Mouse (Mus musculus): ENCODE measurements around the gene Spindoc. TPM values are rescaled to one million over a fixed set of nuclear protein-coding genes. Genes with fewer than 3 reads are reported as not detected.

Gene Spindoc
- polyA plus RNA-seq, 1 experiment from 2014 or later: 41.9 TPM

GRCm38 (mm10) chr19:7340780-7341475, 41.9 kb downstream of the Spindoc start:
- no peaks in the 10 kb centered on the region for H3K9me3 ChIP-seq
- peak overlapping the region; percentile 95 for H3K9ac ChIP-seq
- no peaks in the 10 kb centered on the region for H3K27me3 ChIP-seq
- peak overlapping the region; percentile 79 for H3K4me3 ChIP-seq (replicated peaks)
- H3K27ac ChIP-seq: peak overlapping the region; percentile 90
- H3K4me1 ChIP-seq: peaks cover 43% of the 10 kb centered on the region
- H3K4me2 ChIP-seq: peak overlapping the region; percentile 96
- peak; percentile 86; the same call in 1 of the 2 replicates for ATAC-seq (ENCODE audit: low FRiP score)
- WGBS: under 1% methylated on average over 36 of the region's 46 CpGs
- H3K36me3 ChIP-seq (replicated peaks): no peaks in the 10 kb centered on the region

DNA sequence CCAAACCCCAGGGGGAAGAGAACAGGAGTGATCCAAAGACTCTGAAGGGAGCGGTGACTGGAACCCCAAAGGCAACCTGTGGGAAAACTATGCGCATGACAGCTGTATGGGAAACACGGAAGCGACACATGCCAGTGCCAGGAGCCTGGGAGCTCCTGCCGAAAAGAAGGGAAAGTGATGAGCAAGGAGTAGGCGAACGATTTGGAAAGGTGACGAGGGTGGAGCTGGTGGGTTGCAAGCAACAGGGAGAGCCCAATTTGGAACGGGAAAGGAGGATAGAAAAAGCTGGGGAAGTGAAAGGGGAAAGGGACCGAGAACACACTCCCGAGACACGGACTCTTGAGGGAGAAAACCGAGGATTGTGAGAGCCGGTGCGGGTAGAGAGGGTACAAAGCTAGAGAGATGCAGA, 42.4 kb downstream of the Spindoc start:
- H3K27ac ChIP-seq: 0 out of 2 replicates have a peak overlapping the region, but pooled peaks have one; percentile 90
- H3K27me3 ChIP-seq: no peaks in the 10 kb centered on the region
- peaks cover 46% of the 10 kb centered on the region for H3K4me1 ChIP-seq
- H3K4me3 ChIP-seq (replicated peaks): peak overlapping the region; percentile 79
- WGBS: 3% methylated on average over 15 of the region's 15 CpGs
- H3K4me2 ChIP-seq: peak overlapping the region; percentile 96
- no peak for ATAC-seq (ENCODE audit: low FRiP score)
- H3K9ac ChIP-seq: peak overlapping the region; percentile 95
- no peaks in the 10 kb centered on the region for H3K9me3 ChIP-seq
- no peaks in the 10 kb centered on the region for H3K36me3 ChIP-seq (replicated peaks)

DNA sequence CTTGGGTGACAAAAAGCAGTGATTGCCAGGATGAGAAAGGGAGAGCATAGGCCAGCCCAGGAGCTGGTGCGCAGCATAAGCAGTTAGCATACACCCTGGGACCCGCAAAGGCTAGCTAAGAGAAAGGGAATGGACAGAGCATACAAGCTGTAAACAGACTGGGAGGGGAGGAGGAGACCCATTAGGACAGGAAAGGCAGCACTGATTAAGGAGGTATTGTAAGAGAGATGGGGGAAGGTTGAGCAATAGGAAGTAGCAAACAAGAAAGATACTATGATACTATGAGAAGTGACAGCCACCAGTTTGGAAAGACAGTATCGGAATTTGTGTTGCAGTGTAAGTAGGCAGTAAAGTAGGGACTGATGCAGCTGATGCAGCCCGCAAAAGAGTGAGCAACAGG, 42.9 kb downstream of the Spindoc start:
- H3K36me3 ChIP-seq (replicated peaks): no peaks in the 10 kb centered on the region
- peak overlapping the region; percentile 79 for H3K4me3 ChIP-seq (replicated peaks)
- H3K9me3 ChIP-seq: no peaks in the 10 kb centered on the region
- H3K9ac ChIP-seq: peak overlapping the region; percentile 95
- peaks cover 44% of the 10 kb centered on the region for H3K4me1 ChIP-seq
- no peak overlapping the region for H3K27ac ChIP-seq
- 48% methylated on average over 4 of the region's 4 CpGs for WGBS
- H3K4me2 ChIP-seq: peak overlapping the region; percentile 96
- H3K27me3 ChIP-seq: no peaks in the 10 kb centered on the region
- ATAC-seq (ENCODE audit: low FRiP score): no peak

DNA sequence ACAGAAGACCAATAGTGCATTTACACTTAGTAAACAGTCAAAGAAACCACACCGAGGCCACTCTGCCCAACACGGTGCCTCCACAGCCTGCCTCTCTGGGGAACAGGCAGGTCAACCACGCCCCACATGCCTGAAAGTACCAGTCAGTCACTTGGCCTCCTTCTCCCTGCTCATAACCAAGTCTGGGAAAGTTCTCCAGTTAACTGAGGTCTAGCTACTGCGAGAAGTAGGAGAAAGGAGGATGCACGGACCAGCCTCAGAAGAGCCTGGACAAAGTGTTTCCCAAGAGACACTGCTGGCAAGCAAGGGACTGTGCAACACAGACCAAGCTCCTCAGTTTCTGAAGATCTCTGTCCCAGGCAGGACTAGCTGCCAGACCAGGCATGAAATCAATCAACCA, 43.8 kb downstream of the Spindoc start:
- WGBS: 75% methylated on average over 5 of the region's 5 CpGs
- Histone ChIP-seq H3K9me3 (no peaks in the 10 kb centered on the region), H3K4me1 (peaks cover 44% of the 10 kb centered on the region), H3K27ac (no peak overlapping the region), H3K9ac (peak overlapping the region; percentile 95), H3K36me3 (replicated peaks) (no peaks in the 10 kb centered on the region), H3K27me3 (no peaks in the 10 kb centered on the region), H3K4me2 (peak overlapping the region; percentile 96), H3K4me3 (replicated peaks) (no peak overlapping the region; the same call in 1 of the 2 replicates)
- no peak for ATAC-seq (ENCODE audit: low FRiP score)

DNA sequence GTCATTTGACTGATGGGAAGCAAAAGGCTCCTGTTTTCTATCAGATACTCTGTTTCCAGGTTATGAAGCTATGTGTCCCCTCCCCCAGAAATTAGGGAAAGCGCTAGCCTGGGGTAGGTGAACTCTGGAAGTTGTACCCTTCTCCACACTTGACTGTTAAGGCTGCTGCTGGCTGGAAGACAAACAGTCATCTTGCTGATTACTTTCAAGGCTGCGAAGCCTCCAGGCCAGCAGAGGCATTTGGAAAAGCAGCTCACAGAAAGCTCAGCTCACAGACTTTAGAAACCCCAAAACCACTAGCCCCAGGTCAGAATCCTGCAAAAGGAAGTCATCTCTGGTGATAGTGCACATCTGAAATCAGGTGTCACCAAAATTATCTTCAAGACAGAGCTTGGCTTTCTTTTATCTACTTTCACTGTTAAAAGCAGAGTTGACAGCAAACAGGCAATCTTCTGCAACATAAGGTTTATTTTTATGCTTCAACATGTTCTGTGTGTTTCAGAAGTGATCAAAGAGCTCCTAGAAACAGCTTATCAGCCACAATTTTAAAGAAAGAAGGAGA, 44.9 kb downstream of the Spindoc start:
- Histone ChIP-seq H3K9me3 (no peaks in the 10 kb centered on the region), H3K4me1 (peaks cover 44% of the 10 kb centered on the region), H3K27ac (no peak overlapping the region), H3K4me3 (replicated peaks) (no peak overlapping the region), H3K36me3 (replicated peaks) (no peaks in the 10 kb centered on the region), H3K4me2 (no peak overlapping the region), H3K9ac (no peak overlapping the region), H3K27me3 (no peaks in the 10 kb centered on the region)
- no peak for ATAC-seq (ENCODE audit: low FRiP score)
- WGBS: 92% methylated on average over 2 of the region's 2 CpGs

GRCm38 (mm10) chr19:7335656-7336055, 47.1 kb downstream of the Spindoc start:
- Histone ChIP-seq H3K9ac (no peak overlapping the region), H3K36me3 (replicated peaks) (no peaks in the 10 kb centered on the region), H3K27ac (no peak overlapping the region), H3K4me1 (peaks cover 41% of the 10 kb centered on the region), H3K27me3 (no peaks in the 10 kb centered on the region), H3K4me2 (no peak overlapping the region), H3K9me3 (no peaks in the 10 kb centered on the region), H3K4me3 (replicated peaks) (no peak overlapping the region)
- no peak for ATAC-seq (ENCODE audit: low FRiP score)
- WGBS: 89% methylated on average over 4 of the region's 4 CpGs

DNA sequence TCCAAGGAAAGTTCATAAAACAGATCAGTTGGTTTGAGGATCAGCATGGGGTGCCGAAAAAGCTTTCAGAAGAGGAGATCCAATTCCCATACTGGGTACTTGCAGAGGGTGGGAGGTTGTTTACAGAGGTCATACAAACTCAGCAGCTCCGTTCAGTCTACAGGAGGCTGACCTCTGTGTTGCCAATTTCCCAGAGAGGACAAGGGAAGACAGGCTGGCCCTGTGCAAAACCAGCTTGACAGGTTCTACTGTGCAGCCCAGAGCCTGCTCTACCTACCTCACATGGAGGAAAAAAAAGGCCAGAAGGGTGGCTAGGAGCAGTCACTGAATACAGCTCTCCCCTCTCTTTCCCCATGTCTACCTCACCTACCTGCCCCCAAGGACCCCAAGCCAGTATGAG, 48.7 kb downstream of the Spindoc start:
- H3K4me2 ChIP-seq: no peak overlapping the region
- peaks cover 26% of the 10 kb centered on the region for H3K4me1 ChIP-seq
- no peak overlapping the region for H3K4me3 ChIP-seq (replicated peaks)
- no peaks in the 10 kb centered on the region for H3K9me3 ChIP-seq
- no peak for ATAC-seq (ENCODE audit: low FRiP score)
- H3K27ac ChIP-seq: no peak overlapping the region
- no peaks in the 10 kb centered on the region for H3K36me3 ChIP-seq (replicated peaks)
- 79% methylated on average over 2 of the region's 2 CpGs for WGBS
- H3K9ac ChIP-seq: no peak overlapping the region
- no peaks in the 10 kb centered on the region for H3K27me3 ChIP-seq

DNA sequence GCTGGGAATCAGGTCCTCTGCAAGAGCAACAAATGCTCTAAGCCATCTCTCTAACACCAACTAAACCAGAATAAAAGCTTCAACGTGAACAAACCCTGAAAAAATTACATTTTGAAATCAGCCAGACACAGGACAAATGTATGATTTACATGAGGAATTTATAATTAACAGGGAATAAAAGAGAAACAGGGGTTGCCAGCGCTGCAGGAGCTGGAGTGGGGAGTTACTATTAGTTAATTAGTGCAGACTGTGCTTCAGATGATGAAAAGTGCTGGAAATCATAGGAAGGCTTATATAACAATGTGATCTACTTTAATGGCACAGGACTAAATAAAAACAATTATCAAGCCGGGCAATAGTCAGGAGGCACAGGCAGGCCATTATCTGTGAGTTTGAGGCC, 61.4 kb downstream of the Spindoc start:
- ATAC-seq (ENCODE audit: low FRiP score): no peak
- 0 out of 2 replicates have a peak, but pooled peaks cover under 1% of the 10 kb centered on the region for H3K36me3 ChIP-seq (replicated peaks)

GRCm38 (mm10) chr19:7320181-7320580, 62.6 kb downstream of the Spindoc start:
- Histone ChIP-seq H3K9me3 (no peaks in the 10 kb centered on the region), H3K27me3 (no peaks in the 10 kb centered on the region), H3K4me2 (no peak overlapping the region), H3K4me3 (replicated peaks) (no peak overlapping the region), H3K27ac (no peak overlapping the region), H3K4me1 (peaks cover 11% of the 10 kb centered on the region), H3K36me3 (replicated peaks) (no peaks in the 10 kb centered on the region), H3K9ac (no peak overlapping the region)
- no peak for ATAC-seq (ENCODE audit: low FRiP score)
- WGBS: 69% methylated on average over 2 of the region's 2 CpGs

More for the DNA sequence above, 61.4 kb downstream of the Spindoc start:
- Histone ChIP-seq H3K27ac (no peak overlapping the region), H3K4me1 (peaks cover 5% of the 10 kb centered on the region), H3K27me3 (no peaks in the 10 kb centered on the region), H3K9ac (no peak overlapping the region), H3K4me2 (no peak overlapping the region), H3K4me3 (replicated peaks) (no peak overlapping the region), H3K9me3 (no peaks in the 10 kb centered on the region)
- WGBS: 63% methylated on average over 3 of the region's 3 CpGs

DNA sequence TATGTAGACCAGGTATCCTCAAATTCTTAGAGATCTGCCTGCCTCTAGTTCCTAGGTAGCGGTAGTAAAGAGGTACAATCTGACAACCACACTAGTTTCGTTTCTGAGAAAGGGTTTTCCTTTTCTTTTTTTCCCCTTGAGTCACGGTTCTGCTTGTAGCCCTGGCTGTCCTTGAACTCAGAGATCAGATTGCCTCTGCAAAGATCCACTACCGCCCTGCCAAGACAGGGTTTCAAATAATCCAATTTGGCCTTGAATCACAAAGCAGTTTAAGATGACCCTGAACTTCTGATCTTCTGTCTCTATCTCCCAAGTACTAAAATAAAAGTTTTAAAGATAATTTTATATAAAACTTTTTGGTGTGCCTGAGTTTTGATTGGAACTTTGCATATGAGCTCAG, 65.1 kb downstream of the Spindoc start:
- no peak overlapping the region for H3K27ac ChIP-seq
- H3K36me3 ChIP-seq (replicated peaks): no peaks in the 10 kb centered on the region
- no peak for ATAC-seq (ENCODE audit: low FRiP score)
- H3K9ac ChIP-seq: no peak overlapping the region
- no peak overlapping the region for H3K4me3 ChIP-seq (replicated peaks)
- no peak overlapping the region for H3K4me2 ChIP-seq
- H3K27me3 ChIP-seq: no peaks in the 10 kb centered on the region
- no peaks in the 10 kb centered on the region for H3K9me3 ChIP-seq
- 92% methylated on average over 4 of the region's 4 CpGs for WGBS
- peaks cover 11% of the 10 kb centered on the region for H3K4me1 ChIP-seq

DNA sequence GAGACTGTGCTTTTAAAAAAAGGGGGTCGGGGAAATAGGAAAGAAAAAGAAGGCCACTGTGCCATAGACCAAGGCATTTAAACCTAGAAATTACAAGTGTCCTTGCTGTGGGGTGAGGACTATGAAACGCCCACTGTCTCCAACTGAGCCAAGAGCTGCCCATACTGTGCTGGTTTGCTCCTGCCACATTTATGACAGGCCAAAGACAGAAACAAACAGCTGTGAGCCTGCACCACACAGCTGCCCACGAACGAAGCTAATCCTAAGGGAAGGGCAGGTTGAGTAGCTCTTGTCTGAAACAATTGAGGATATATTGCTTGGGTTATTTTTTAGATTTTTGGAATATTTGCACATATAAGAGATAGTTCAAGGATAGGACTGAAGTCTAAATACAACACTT, 66.0 kb downstream of the Spindoc start:
- no peaks in the 10 kb centered on the region for H3K36me3 ChIP-seq (replicated peaks)
- H3K4me2 ChIP-seq: no peak overlapping the region
- no peak for ATAC-seq (ENCODE audit: low FRiP score)
- no peak overlapping the region for H3K9ac ChIP-seq
- no peak overlapping the region for H3K27ac ChIP-seq
- H3K9me3 ChIP-seq: no peaks in the 10 kb centered on the region
- H3K27me3 ChIP-seq: no peaks in the 10 kb centered on the region
- H3K4me1 ChIP-seq: peaks cover 11% of the 10 kb centered on the region
- H3K4me3 ChIP-seq (replicated peaks): no peak overlapping the region
- WGBS: 89% methylated on average over 4 of the region's 4 CpGs

- Histone ChIP-seq H3K4me1 (peaks cover 17% of the 10 kb centered on the region), H3K36me3 (replicated peaks) (no peaks in the 10 kb centered on the region), H3K9ac (no peak overlapping the region), H3K4me2 (no peak overlapping the region), H3K9me3 (no peaks in the 10 kb centered on the region), H3K4me3 (replicated peaks) (no peak overlapping the region), H3K27me3 (no peaks in the 10 kb centered on the region), H3K27ac (no peak overlapping the region)
- WGBS: 74% methylated on average over 4 of the region's 4 CpGs
- no peak for ATAC-seq (ENCODE audit: low FRiP score)
Observed at GRCm38 (mm10) chr19:7315587-7315984, 67.2 kb downstream of the Spindoc start.
